Mouse (Mus musculus) megakaryocyte progenitor cell, adult 5-6 weeks (primary cell): ENCODE data around the gene Bok. TPM values are rescaled to one million over a fixed set of nuclear protein-coding genes. Genes with fewer than 3 reads are reported as not detected.

Source experiments
- ATAC-seq: replicated peaks from 2 replicates; pipeline ENCODE4 v1.8.0; 2016; ENCODE audit warnings: mild to moderate bottlenecking, moderate TSS enrichment, inconsistent platforms; ENCODE audit not compliant: poor library complexity
- total RNA-seq, 2 experiments: library from RNA; stranded (forward) in 1 of 2; stranded (reverse) in 1 of 2; fragments of 157-497, 149-512 nt in 1 of 2; fragments of 200-1000 nt in 1 of 2; gene quantifications; 2 replicates each; pipeline versions ENCODE4 v1.2.3 to v1.2.4; 2015 to 2017

Gene Bok
- total RNA-seq, 2 experiments from 2014 or later, result 0.17 to 0.92 TPM

- no peak for ATAC-seq
Measured at GRCm38 (mm10) chr1:93740671-93741070, 55.2 kb downstream of the Bok start.

GRCm38 (mm10) chr1:93741987-93742386 lies 56.5 kb downstream of the Bok start:
- peak; percentile 79 for ATAC-seq

GRCm38 (mm10) chr1:93742910-93743309 lies 57.5 kb downstream of the Bok start:
- ATAC-seq, result peak; percentile 40; the same call in 1 of the 2 replicates

Other genes starting within 250 kb of the Bok start
- gene Hdlbp, start 206.8 kb upstream of the Bok start, total RNA-seq (2015), result 153 and 154 TPM in 2 replicates
- 115 and 138 TPM in 2 replicates for gene Hdlbp, start 206.8 kb upstream of the Bok start, total RNA-seq (2017)
- 2.6 and 5.0 TPM in 2 replicates for gene Farp2, start 173.6 kb upstream of the Bok start, total RNA-seq (2015)
- gene Farp2, start 173.6 kb upstream of the Bok start, total RNA-seq (2017), result 1.0 and 1.1 TPM in 2 replicates
- gene Stk25, start 27.0 kb upstream of the Bok start, total RNA-seq (2015), result 23.4 and 28.8 TPM in 2 replicates
- gene Stk25, start 27.0 kb upstream of the Bok start, total RNA-seq (2017), result 28.6 and 47.7 TPM in 2 replicates
- gene Atg4b, start 65.8 kb downstream of the Bok start, total RNA-seq (2015), result 17.6 and 21.0 TPM in 2 replicates
- gene Atg4b, start 65.8 kb downstream of the Bok start, total RNA-seq (2017), result 50.7 and 58.5 TPM in 2 replicates
- gene Thap4, start 69.2 kb downstream of the Bok start, total RNA-seq (2015), result 40.9 and 47.0 TPM in 2 replicates
- gene Thap4, start 69.2 kb downstream of the Bok start, total RNA-seq (2017), result 21.0 and 26.2 TPM in 2 replicates
- gene Dtymk, start 116.3 kb downstream of the Bok start, total RNA-seq (2015), result 234 TPM in 2 replicates
- 229 and 230 TPM in 2 replicates for gene Dtymk, start 116.3 kb downstream of the Bok start, total RNA-seq (2017)
- 9.0 and 10.2 TPM in 2 replicates for gene Ing5, start 118.3 kb downstream of the Bok start, total RNA-seq (2015)
- 38.3 and 42.8 TPM in 2 replicates for gene Ing5, start 118.3 kb downstream of the Bok start, total RNA-seq (2017)
- gene D2hgdh, start 139.2 kb downstream of the Bok start, total RNA-seq (2015), result 11.5 and 14.4 TPM in 2 replicates
- 16.5 and 17.0 TPM in 2 replicates for gene D2hgdh, start 139.2 kb downstream of the Bok start, total RNA-seq (2017)
- 0.15 TPM in 1 of 2 replicates, not detected in the other for gene Gal3st2, start 175.6 kb downstream of the Bok start, total RNA-seq (2015)
- not detected in 2 replicates for gene Gal3st2, start 175.6 kb downstream of the Bok start, total RNA-seq (2017)
- gene Gal3st2b, start 232.7 kb downstream of the Bok start, total RNA-seq (2015), result not detected in 2 replicates
- gene Gal3st2b, start 232.7 kb downstream of the Bok start, total RNA-seq (2017), result not detected in 2 replicates